Mouse (Mus musculus) cerebellum, adult 2 months (tissue): ENCODE data around the gene Slc2a4.

ENCODE experiments used
- CTCF ChIP-seq: fragments of 200-500 bp; IDR thresholded peaks from 2 replicates; pipeline ENCODE4 v1.5.1; 2011; ENCODE audit warnings: low read depth, mild to moderate bottlenecking, control low read depth, low read length, moderate library complexity, borderline replicate concordance; ENCODE audit not compliant: insufficient read depth
- POLR2A ChIP-seq: fragments of 200-500 bp; IDR thresholded peaks from 2 replicates; pipeline ENCODE4 v1.6.1; 2011; ENCODE audit warnings: low read length, control low read depth, borderline replicate concordance; ENCODE audit not compliant: insufficient read depth

DNA sequence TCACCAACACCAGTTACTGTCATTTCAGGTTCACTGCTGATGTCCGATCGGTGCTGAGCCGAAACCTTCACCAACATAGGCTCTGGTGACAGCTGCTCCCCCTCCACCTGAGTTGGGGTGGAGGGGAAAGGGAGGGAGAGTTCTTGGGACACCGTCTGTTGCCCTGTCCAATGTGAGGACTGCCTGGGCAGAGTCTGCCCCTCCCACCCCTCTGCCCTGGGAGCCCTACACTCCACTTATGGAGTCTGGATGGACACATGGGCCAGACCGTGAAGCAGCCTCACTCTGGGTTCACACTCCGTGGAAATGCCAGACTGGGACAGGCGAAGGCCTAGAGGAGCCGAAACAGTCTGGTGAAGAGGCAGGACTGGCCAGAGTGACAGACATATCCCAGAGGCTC lies 42.0 kb upstream of the Slc2a4 start:
- TF ChIP-seq CTCF (no peak), POLR2A (no peak)
